Mouse (Mus musculus): Measurements from ENCODE around the gene Map3k9. TPM values are rescaled to one million over a fixed set of nuclear protein-coding genes. Genes with fewer than 3 reads are reported as not detected.
A peak's percentile ranks its signal among the peaks of the same experiment; 100 is the strongest.

Map3k9 gene
- total RNA-seq, 2 experiments from 2014 or later = 1.2 to 3.4 TPM

- DNase-seq = no peak
These were observed 68.4 kb downstream of the Map3k9 start for GRCm38 (mm10) chr12:81712618-81713017.

- DNase-seq = no peak
These were observed 78.1 kb downstream of the Map3k9 start for GRCm38 (mm10) chr12:81702903-81703302.

GRCm38 (mm10) chr12:81698011-81698410 is 83.0 kb downstream of the Map3k9 start:
- DNase-seq = no peak

DNA sequence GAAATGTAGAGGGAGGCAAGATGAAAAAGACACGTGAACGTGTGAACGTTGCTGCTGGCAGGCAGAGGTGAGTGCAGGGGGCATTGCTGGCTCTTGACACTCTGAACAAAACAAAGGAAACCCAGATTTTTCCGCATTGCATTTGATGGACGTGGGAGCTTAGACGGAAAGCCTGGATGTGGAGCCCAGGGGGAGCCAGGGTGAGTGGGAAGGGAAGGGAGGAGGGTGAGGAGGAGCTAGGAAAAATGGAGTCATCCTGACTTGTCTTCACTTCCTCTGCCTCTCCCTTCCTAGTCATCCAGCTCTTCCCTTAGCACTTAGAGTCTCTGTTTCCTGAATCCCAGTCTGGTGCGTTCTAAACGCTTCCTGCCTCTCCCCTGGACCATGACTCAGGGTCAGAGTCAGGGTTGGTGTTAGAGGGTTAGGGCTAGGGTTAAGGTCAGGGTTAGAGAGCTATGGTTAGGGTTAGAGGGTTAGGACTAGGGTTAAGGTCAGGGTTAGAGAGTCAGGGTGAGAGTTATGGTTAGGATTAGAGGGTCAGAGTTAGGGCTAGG is 89.7 kb downstream of the Map3k9 start:
- DNase-seq = peak in 1 of 2 experiments; percentile 19

DNA sequence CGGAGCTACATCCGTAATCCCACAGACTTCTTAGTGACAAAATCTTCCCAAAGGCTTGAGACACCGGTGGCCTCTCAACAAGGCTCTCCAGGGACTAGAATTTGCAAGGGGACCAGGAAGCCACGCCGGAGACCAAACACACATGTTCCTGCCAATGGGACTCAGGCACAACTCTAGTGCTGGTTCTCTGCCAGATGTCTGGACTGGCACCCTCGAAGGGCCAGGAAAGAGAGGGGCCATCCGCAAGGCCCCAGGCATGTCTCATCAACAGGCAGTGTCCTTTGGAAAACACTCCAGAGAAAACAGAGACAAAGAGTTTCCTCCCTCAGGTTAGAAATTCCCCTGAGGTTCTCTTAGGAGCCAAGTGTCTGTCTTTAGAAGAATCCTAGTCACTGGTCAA is 90.2 kb downstream of the Map3k9 start:
- DNase-seq = peak in 1 of 2 experiments; percentile 25

GRCm38 (mm10) chr12:81690111-81690510 is 90.9 kb downstream of the Map3k9 start:
- no peak for DNase-seq

DNA sequence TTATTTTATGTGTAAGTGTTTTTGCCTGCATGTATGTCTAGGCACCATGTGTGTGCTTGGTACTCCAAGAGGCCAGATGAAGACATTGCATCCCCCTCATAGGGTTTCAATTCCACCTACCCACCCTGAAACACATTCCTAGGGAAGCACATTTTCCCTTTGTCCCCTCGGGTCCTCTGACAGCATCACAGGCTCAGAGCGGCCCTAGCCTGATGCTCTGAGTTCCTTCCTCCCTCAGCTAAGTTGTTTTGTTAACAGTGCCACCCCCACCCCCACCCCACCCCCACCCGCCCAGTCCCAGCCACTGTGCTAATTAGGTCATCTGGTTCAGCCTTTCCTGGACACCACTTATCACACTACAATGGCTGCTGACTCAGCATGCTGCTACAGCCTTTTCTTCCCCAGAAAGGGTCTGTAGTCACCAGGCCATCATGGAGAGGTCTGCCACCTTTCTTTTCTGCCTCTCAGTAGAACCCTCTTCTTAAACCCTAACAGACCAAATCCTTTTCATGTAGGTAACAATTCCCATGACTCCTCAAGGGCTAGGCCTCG is 91.4 kb downstream of the Map3k9 start:
- no peak for DNase-seq

DNA sequence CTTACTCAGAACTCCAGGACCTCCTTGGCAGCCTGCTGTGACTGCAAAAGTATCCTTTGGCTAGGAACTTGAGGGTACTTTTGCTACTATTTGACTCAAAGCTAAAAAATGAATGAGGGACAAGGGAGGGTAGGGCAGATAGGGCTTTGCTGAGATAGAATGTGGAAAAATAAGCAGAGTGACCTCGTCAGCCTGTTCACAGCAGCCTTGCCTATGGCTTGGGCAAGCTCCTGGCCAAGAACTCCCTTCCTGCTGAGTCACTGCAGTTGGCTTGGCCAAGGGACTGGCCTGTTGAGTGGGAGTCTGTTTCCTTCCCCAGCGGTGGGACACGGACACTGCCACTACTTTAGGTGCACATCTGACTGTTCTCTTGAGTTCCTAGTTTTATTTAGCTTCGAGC is 92.4 kb downstream of the Map3k9 start:
- DNase-seq = peak; percentile 51 to 71

- no peak for DNase-seq
These were observed 93.1 kb downstream of the Map3k9 start for GRCm38 (mm10) chr12:81687873-81688272.

DNA sequence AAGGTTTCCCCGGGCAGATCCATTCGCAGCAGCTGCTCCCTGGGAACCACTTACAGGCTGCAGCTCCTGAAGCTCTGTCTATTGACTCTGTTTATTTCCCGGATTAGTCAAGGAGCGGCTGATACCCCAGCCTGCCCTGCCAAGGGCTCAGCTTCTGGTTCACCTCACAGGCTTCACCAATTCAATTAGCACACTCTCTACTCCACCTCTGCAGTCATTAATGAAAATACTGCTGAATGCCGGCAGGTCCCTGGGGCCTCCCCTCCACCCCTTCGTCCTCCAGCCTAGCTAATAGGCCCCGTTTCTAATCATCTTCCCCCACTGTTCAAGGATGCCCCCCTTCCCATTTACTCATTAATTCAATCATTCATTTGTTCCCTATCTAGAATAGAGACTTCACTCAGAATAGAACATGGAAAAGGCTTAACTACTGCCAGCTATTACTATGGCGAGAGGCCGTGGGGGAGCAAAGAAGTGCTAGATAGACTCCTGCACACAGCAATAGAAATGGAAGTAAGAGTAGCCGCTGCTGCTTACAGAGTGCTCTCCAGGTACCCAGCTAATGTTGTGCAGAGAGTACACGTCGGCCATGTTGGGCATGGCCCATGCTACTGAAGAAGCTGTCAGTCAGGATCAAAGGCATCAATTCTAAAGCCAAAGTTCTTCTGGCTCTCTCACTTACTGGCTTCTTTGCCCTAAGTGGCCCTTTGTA is 94.4 kb downstream of the Map3k9 start:
- no peak for DNase-seq

DNA sequence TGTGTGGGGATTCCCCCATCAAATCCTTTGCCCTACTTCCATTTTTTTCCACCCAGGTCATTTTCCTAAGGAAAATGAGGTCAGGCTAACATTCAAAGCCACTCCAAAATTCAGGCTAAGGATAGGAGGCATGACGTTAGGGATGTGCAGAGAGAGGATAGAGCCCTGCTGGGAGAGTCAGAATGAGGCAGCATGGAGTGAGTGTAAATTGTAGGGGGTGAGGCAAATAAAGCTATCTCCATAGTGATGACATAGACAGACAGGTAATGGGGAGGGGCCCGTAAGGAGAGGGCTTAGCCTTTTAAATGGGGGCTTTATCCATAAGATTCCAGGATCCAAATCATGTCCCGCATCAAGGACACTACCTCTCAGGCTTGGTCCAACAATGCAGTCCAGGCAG is 95.0 kb downstream of the Map3k9 start:
- DNase-seq = no peak

GRCm38 (mm10) chr12:81684096-81684495 is 96.9 kb downstream of the Map3k9 start:
- no peak for DNase-seq

GRCm38 (mm10) chr12:81683395-81683794 is 97.6 kb downstream of the Map3k9 start:
- no peak for DNase-seq

DNA sequence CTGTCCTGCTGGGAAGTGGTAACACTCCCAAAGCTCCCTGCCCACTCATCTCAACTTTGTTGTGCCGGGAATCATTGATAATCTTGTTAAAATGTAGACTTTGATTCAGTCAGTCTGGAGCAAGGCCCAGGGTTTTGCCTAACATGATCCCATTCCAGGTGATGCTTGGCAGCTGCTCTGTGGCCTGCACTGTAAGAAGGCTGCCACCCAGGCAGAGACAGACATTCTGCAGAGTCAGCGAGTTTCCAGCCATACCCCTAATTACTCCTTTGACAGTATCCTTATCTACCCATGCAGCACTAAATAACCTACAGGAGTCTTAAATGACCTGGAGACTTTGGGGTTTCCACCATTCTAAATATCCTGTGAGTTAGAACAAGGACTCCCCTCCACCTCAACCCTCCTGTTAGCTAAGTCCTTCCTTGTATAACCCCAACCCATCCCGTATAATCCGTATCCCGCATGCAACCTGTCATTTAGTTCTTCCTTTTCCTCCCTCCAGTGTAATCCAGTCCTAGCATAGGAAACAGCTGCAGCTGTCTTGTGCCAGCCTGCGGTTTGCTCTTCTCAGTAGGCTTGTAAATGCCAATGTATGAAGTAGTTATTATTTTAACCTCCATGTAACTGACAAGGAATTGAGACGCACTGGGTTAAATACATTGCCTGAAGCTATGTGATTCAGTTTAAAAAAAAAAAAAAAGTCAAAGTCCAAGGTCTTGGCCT is 101.0 kb downstream of the Map3k9 start:
- DNase-seq = no peak

GRCm38 (mm10) chr12:81675557-81675956 is 105.4 kb downstream of the Map3k9 start:
- DNase-seq = no peak

Other genes starting within 250 kb of the Map3k9 start
- gene Gm20498, start 248.3 kb downstream of the Map3k9 start, total RNA-seq (2021) = 10 to 100 TPM; 35.6 to 38.1 TPM
- 10 to 100 TPM; 32.3 to 36.4 TPM for gene Synj2bp, start 248.3 kb downstream of the Map3k9 start, total RNA-seq (2021)
- gene Adam21, start 212.7 kb downstream of the Map3k9 start, total RNA-seq (2021) = not detected
- gene Med6, start 186.2 kb downstream of the Map3k9 start, total RNA-seq (2021) = 10 to 100 TPM; 23.8 to 24.8 TPM
- gene Ttc9, start 149.9 kb downstream of the Map3k9 start, total RNA-seq (2021) = 1 to 10 TPM; 4.4 TPM
- gene Pcnx, start 78.8 kb upstream of the Map3k9 start, total RNA-seq (2021) = 10 to 100 TPM; 52.7 to 54.6 TPM